Mouse (Mus musculus): ENCODE measurements around the gene Kbtbd2. TPM values are rescaled to one million over a fixed set of nuclear protein-coding genes. Genes with fewer than 3 reads are reported as not detected.

Kbtbd2 gene
- total RNA-seq (2022), result 10 to 100 TPM; 49.4 to 68.1 (median 56.8) TPM

GRCm38 (mm10) chr6:56797311-56798151, at the start of gene Kbtbd2:
Kbtbd2 (minus strand) TSS chr6:56797813.
- peak; percentile 91 to 94 for DNase-seq (ENCODE audit: low spot score in 2 of 2)

GRCm38 (mm10) chr6:56844365-56844764, 46.8 kb upstream of the Kbtbd2 start:
- DNase-seq (ENCODE audit: low spot score in 2 of 2), result no peak

DNA sequence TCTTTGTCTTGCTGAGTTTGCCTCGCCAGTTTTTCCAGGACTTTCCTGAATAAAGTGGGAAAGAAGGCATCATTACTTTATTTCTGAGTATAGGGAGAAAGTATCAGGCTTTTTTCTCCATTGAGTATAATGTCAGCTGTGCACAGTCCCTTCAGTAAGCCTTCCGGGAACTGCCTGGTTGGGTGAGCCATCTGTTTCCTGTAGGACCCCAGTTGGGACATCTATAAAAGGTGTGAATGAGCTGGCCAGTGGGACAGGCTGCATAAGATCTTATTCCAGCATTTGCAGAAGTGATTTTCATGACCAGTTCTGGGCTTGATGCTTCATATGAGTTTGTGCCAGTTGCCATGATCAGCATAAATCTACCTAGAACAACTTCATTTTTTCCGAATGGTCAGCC, 45.6 kb upstream of the Kbtbd2 start:
- DNase-seq (ENCODE audit: low spot score in 2 of 2), result no peak

DNA sequence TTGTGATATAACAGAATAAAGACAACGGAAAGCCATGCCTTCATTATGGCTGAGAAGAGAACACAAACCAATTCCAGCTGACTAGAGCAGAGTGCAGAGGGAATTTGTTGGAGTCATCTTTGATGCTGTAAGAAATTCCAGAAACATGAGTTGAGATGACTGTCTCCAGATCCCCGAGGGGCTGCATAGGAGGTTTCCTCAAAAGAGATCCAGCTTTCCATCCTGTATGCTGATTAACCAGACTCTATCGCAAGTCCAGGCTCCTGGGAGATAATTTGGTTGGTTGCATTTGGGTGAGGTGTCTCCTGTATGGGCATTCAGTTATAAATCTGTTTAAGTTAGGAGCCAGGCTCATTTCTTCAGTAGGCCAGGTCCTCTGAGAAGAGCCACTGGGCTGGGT, 40.0 kb upstream of the Kbtbd2 start:
- DNase-seq (ENCODE audit: low spot score in 2 of 2), result no peak

DNA sequence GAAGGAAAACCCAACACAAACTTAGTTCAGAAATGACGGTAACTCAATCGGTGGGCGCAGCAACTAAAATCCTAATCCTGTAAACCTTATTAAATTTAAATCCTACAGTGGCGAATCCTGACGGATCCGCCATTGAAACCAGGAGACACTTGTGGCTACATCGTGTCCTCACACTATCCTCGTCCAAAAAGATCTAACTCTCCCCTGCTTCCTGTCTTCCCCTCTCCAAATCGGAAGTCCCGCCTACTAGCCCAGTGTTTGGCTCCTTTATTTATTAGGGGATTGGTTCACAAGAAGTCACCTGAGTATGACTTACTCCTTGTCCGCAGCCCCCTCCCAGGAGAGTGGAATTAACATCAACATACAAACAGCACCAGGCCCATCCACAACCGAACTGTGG, 39.6 kb upstream of the Kbtbd2 start:
- no peak for DNase-seq (ENCODE audit: low spot score in 2 of 2)

GRCm38 (mm10) chr6:56835532-56835931, 37.9 kb upstream of the Kbtbd2 start:
- DNase-seq (ENCODE audit: low spot score in 2 of 2), result no peak

DNA sequence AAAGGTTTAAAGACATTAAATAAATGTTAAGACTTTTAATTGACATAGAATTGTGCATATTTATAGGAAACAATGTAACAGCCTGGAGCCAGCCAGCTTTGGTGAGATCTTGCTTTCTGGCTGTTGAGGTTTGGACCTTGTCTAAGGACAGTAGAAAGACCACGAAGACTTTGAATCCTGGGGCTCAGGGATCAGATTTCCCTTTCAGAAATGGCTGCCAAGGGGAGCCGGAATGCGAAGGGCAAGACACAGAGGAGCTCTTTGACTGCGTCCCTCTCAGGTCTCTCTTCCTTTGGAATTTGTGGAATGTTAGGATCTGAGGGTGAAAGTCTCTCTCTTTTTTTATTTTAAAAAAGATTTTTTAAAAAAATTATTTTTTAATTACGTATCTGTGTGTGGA, 37.2 kb upstream of the Kbtbd2 start:
- DNase-seq (ENCODE audit: low spot score in 2 of 2), result no peak

GRCm38 (mm10) chr6:56832830-56833229, 35.2 kb upstream of the Kbtbd2 start:
- DNase-seq (ENCODE audit: low spot score in 2 of 2), result no peak

DNA sequence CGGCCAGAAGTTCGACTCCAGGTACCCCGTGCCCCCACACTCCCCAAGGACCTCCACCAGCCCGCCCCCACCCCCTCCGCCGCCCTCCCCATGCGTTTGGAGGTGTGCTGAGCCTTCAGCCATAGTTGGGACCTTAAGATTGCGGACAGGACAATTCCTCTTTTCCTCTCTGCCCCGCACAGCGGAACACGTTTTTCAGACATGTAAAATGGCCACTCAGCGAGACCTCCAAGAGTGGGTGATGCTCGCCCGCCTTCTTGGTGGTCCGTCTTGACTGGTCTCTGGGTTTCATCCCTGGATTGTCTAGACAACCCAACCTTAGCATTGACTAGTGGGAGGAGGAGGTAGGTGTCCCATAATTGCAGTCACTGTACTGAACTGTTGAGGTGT, 34.8 kb upstream of the Kbtbd2 start:
- no peak for DNase-seq (ENCODE audit: low spot score in 2 of 2)

- peak; percentile 8 to 44 for DNase-seq (ENCODE audit: low spot score in 2 of 2)
These were observed 34.2 kb upstream of the Kbtbd2 start, which contains the start of gene Fkbp9 for GRCm38 (mm10) chr6:56831697-56832406. Fkbp9 (plus strand) TSS chr6:56832059.

- no peak for DNase-seq (ENCODE audit: low spot score in 2 of 2)
These were observed 28.0 kb upstream of the Kbtbd2 start for GRCm38 (mm10) chr6:56825657-56826056.

GRCm38 (mm10) chr6:56819124-56819487, 21.5 kb upstream of the Kbtbd2 start:
- DNase-seq (ENCODE audit: low spot score in 2 of 2), result no peak

GRCm38 (mm10) chr6:56818436-56819123, 21.0 kb upstream of the Kbtbd2 start:
- no peak for DNase-seq (ENCODE audit: low spot score in 2 of 2)

GRCm38 (mm10) chr6:56813332-56813731, 15.7 kb upstream of the Kbtbd2 start:
- DNase-seq (ENCODE audit: low spot score in 2 of 2), result no peak

GRCm38 (mm10) chr6:56808656-56809055, 11.0 kb upstream of the Kbtbd2 start:
- peak; percentile 34 to 36 for DNase-seq (ENCODE audit: low spot score in 2 of 2)

DNA sequence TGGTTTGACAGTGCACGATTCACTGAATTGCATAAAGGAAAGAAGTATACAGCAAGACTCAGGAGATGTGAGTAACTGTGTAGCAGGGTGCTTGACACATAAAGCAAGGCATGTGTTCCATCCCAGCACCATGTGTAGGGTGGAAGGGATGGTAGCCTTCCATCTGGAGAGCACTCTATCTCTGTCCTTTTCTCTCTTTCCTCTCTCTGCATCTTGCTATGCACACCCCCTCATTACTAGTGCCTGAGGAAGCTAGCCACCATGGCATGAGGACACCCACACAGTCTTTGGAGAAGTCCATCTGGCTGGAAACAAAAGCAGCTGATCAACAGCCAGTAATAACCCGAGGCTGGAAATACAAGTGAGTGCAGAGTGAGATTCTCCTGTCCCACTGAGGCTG, 8.6 kb upstream of the Kbtbd2 start:
- peak; percentile 30 to 35 for DNase-seq (ENCODE audit: low spot score in 2 of 2)

DNA sequence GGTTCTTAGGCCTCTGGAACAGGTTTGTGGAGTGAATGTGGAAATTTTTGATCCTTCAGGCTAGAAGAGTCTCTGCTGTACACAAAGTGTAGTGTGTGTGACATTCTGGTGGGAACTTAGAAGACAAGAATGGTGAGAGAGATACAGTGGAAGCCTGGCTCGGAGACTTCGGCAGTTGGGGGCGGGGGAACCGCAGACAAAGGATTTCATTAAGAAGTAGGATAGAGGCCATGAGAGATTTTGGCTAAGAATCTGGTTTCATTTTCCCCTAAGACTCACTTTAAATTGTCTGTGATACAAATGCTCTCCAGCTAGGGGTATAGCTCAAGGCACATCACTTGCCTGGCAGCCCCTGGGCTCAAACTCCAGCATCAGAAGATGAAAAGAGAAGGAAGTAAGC, 7.4 kb upstream of the Kbtbd2 start:
- no peak for DNase-seq (ENCODE audit: low spot score in 2 of 2)

DNA sequence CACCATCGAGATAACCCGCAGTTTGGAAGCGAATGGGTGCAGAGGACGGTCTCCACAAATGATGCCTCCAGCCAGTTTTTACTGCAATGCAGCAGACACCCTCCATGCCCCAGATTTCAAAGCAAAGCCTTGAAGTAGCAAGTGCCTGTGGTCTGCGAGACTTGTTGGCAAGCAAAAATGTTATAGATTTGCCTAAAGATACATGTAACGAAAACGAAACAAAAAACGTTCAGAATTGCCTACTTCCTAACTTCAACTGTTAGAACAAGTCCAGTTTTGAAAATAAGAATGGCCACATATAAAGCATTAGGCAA, 496 bp upstream of the Kbtbd2 start:
- DNase-seq (ENCODE audit: low spot score in 2 of 2), result no peak

DNA sequence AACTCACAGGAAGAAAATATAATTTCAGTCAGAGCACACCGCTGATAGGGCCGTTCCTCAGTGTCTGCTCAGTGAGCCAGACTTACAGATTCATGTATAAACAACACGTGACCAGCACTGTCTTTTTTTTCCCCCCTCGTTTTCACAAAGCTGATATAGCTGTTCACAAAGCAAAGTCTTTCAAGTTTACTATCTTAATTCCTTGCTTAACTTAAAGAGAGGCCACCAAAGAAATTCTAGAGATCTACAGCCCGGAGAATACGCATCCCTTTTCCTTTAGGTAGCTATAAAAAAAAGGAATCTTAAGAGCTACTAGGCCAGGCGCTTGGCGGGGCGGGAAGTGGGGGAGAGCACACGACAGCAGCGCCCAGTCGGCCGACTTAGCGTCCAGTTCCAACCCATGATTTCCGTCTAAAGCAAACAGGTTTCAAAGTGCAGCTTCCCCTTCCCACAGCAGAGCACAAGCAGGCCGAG, 908 bp downstream of the Kbtbd2 start:
- no peak for DNase-seq (ENCODE audit: low spot score in 2 of 2)

GRCm38 (mm10) chr6:56796232-56796631, 1.4 kb downstream of the Kbtbd2 start:
- DNase-seq (ENCODE audit: low spot score in 2 of 2), result no peak

DNA sequence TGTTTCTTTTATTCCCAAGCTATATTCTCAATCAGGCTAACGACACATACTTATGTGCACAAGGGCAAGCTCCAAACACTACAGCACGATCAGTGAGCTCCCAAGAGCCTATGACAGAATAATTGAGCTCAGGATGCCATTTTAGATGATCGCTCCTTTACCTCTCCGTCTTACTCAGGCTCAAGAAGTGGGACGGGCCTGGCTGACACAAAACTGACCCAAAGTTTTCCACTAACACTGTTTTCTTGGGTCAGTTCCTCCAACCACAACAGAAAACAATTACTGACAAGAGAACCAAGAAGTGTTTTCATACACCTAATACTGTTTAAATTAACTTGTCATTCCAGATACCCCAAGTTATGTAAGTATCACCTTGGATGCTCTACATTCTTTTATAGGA, 2.8 kb downstream of the Kbtbd2 start:
- DNase-seq (ENCODE audit: low spot score in 2 of 2), result no peak

DNA sequence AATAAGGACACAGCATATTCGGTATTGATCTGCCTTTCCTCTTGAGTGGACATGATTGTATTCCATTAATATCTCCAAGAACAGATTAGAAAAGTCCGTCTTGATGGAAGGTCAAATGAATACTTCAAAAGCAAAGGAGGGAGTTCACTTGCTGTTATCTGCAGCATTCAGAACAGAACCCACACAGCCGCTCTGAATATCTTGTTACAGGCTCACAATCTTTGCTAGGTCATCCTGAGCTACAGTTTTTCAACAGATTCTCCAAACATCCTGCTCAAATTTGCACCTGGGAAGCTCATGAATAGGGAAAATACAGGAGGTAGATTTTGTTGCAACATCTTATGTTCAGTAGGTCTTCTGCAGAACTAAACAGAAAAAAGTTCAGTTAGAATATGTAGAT, 8.3 kb downstream of the Kbtbd2 start:
- no peak for DNase-seq (ENCODE audit: low spot score in 2 of 2)

All from layer of hippocampus, adult 8-10 months (tissue).